Mouse (Mus musculus) testis, adult 2 months (tissue): Measurements from ENCODE around the gene Rpl15.

Experiments used
- CTCF ChIP-seq: fragments of 200-500 bp; IDR thresholded peaks from 2 replicates; pipeline ENCODE4 v1.5.1; 2012; ENCODE audit warnings: low read depth, mild to moderate bottlenecking, inconsistent platforms, low read length, moderate library complexity; ENCODE audit not compliant: control insufficient read depth, insufficient read depth, insufficient replicate concordance
- POLR2A ChIP-seq: fragments of 200-500 bp; IDR thresholded peaks from 2 replicates; pipeline ENCODE4 v1.6.1; 2012; ENCODE audit warnings: low read depth, mild to moderate bottlenecking, inconsistent platforms, low read length, moderate library complexity; ENCODE audit not compliant: control insufficient read depth

GRCm38 (mm10) chr14:18238750-18239731, 32.1 kb downstream of the Rpl15 start, which contains the start of gene Nr1d2:
- TF ChIP-seq CTCF: no peak
- TF ChIP-seq POLR2A: peak; percentile 68
